18 mouse cellular contexts compared by ENCODE assay signal in genomic region chr6:6325516-6325915, GRCm38 (mm10).
"Had no signal": no experiment of that assay in that cellular context is flagged by ENCODE, and none has a peak within 500 bp of the region (broad histone marks: within the 10 kb centered on the region; RNA-seq: fewer than 3 reads in every experiment).

No protein-coding gene starts in this region.

- H3K9ac ChIP-seq: liver, embryonic 14.5 days; midbrain, embryonic 13.5 days; neural tube, embryonic 13.5 days; neural tube, embryonic 15.5 days had no signal

- ATAC-seq: midbrain, embryonic 13.5 days; midbrain, embryonic 16.5 days had no signal

- H3K36me3 ChIP-seq: midbrain, embryonic 10.5 days; midbrain, embryonic 13.5 days; neural tube, embryonic 13.5 days; neural tube, embryonic 15.5 days had no signal

- H3K27ac ChIP-seq: liver, embryonic 14.5 days; midbrain, embryonic 10.5 days; midbrain, embryonic 13.5 days; neural tube, embryonic 13.5 days; neural tube, embryonic 15.5 days had no signal

- H3K27me3 ChIP-seq: midbrain, embryonic 13.5 days; neural tube, embryonic 13.5 days; neural tube, embryonic 15.5 days had no signal

- H3K4me2 ChIP-seq: midbrain, embryonic 13.5 days; neural tube, embryonic 13.5 days; neural tube, embryonic 15.5 days had no signal

- H3K4me3 ChIP-seq: midbrain, embryonic 10.5 days; midbrain, embryonic 13.5 days; myocyte; neural tube, embryonic 13.5 days; neural tube, embryonic 15.5 days had no signal

- H3K4me1 ChIP-seq: midbrain, embryonic 10.5 days; midbrain, embryonic 13.5 days; neural tube, embryonic 13.5 days; neural tube, embryonic 15.5 days had no signal

- DNase-seq: lung, adult 2 months; lung, postnatal 14 days; lung, postnatal 36 days; retina, postnatal 1 day; right cerebral cortex, adult 18-20 months; right cerebral cortex, postnatal 25 days; right cerebral cortex, postnatal 4 days; spleen, adult 18-20 months; thymus, adult 18-20 months; thymus, postnatal 14 days; thymus, postnatal 36 days had no signal
